Mouse (Mus musculus) hindbrain, embryonic 14.5 days (tissue): ENCODE measurements around the gene Fmnl1. TPM values are rescaled to one million over a fixed set of nuclear protein-coding genes. Genes with fewer than 3 reads are reported as not detected.

Source experiments
- polyA plus RNA-seq: library from polyadenylated mRNA; unstranded; fragments of >200 nt; fragmentation: Nextera tagmentation; extraction: Ambion mirVana; gene quantifications from 2 replicates; pipeline ENCODE4 v1.2.1, GENCODE M21; 2014

Gene Fmnl1
- polyA plus RNA-seq, 1 experiment from 2014 or later = 6.1 TPM

Other genes with a start within 250 kb of the Fmnl1 start
- gene Kif18b, start 246.0 kb upstream of the Fmnl1 start, polyA plus RNA-seq = 0.79 and 1.5 TPM in 2 replicates
- 12.0 and 14.6 TPM in 2 replicates for gene C1ql1, start 224.4 kb upstream of the Fmnl1 start, polyA plus RNA-seq
- 31.8 and 34.3 TPM in 2 replicates for gene Nmt1, start 142.9 kb upstream of the Fmnl1 start, polyA plus RNA-seq
- 161 and 166 TPM in 2 replicates for gene Dcakd, start 142.8 kb upstream of the Fmnl1 start, polyA plus RNA-seq
- 1.7 and 1.9 TPM in 2 replicates for gene Plcd3, start 69.4 kb upstream of the Fmnl1 start, polyA plus RNA-seq
- 8.3 and 10.6 TPM in 2 replicates for gene Acbd4, start 69.4 kb upstream of the Fmnl1 start, polyA plus RNA-seq
- gene Hexim1, start 54.9 kb upstream of the Fmnl1 start, polyA plus RNA-seq = 5.3 and 5.6 TPM in 2 replicates
- gene Hexim2, start 38.7 kb upstream of the Fmnl1 start, polyA plus RNA-seq = 20.9 and 24.2 TPM in 2 replicates
- 1.9 TPM in 2 replicates for gene 1700023F06Rik, start 37.5 kb downstream of the Fmnl1 start, polyA plus RNA-seq
- 0.29 and 0.31 TPM in 2 replicates for gene Spata32, start 47.3 kb downstream of the Fmnl1 start, polyA plus RNA-seq
- gene Map3k14, start 96.4 kb downstream of the Fmnl1 start, polyA plus RNA-seq = 2.9 and 4.0 TPM in 2 replicates
- gene Arhgap27, start 192.6 kb downstream of the Fmnl1 start, polyA plus RNA-seq = 3.9 and 5.4 TPM in 2 replicates
- 9.2 and 10.3 TPM in 2 replicates for gene Plekhm1, start 241.6 kb downstream of the Fmnl1 start, polyA plus RNA-seq